Mouse (Mus musculus) bone marrow, adult 2 months (tissue): ENCODE measurements around the gene Hspb9. TPM values are rescaled to one million over a fixed set of nuclear protein-coding genes. Genes with fewer than 3 reads are reported as not detected.
A peak's percentile ranks its signal among the peaks of the same experiment; 100 is the strongest.

Experiments used
- H3K27ac ChIP-seq: fragments of 200-500 bp; 2 replicates; pipeline ENCODE4 v1.5.1; 2012; ENCODE audit warnings: low read depth, mild to moderate bottlenecking, control low read depth, inconsistent platforms, low read length; ENCODE audit not compliant: control insufficient read depth, poor library complexity, insufficient read depth
- H3K4me1 ChIP-seq: fragments of 200-500 bp; 2 replicates; pipeline ENCODE4 v1.6.1; 2011; ENCODE audit warnings: low read length; ENCODE audit not compliant: control insufficient read depth, insufficient read depth
- H3K4me3 ChIP-seq: fragments of 200-500 bp; replicated peaks from 2 replicates; pipeline ENCODE3; 2011; ENCODE audit warnings: mild to moderate bottlenecking, low read depth, low read length, control low read depth; ENCODE audit not compliant: control insufficient read depth
- CTCF ChIP-seq: fragments of 200-500 bp; IDR thresholded peaks from 2 replicates; pipeline ENCODE4 v1.5.1; 2011; ENCODE audit warnings: low read length, control low read depth; ENCODE audit not compliant: control insufficient read depth, insufficient read depth
- POLR2A ChIP-seq: fragments of 200-500 bp; IDR thresholded peaks from 2 replicates; pipeline ENCODE4 v1.6.1; 2011; ENCODE audit warnings: low read depth, mild to moderate bottlenecking, control low read depth, low read length, borderline replicate concordance; ENCODE audit not compliant: control insufficient read depth
- WGBS: fragments of 180-500 bp; shearing (Covaris S2); methylation state at CpG from one replicate; pipeline ENCODE4 v1.1.7; 2018; 5-methylcytosine and 5-hydroxymethylcytosine counted together
- polyA plus RNA-seq: library from polyadenylated mRNA; stranded (reverse); fragments of >200 nt; gene quantifications from 2 replicates; pipeline ENCODE4 v1.2.4, GENCODE M21; 2011; ENCODE audit warnings: low replicate concordance; ENCODE audit not compliant: missing spikeins, insufficient read depth, insufficient read length

Hspb9 gene
- polyA plus RNA-seq, 1 experiment = not detected

GRCm38 (mm10) chr11:100754021-100754692, 40.5 kb downstream of the Hspb9 start:
- TF ChIP-seq CTCF (no peak), POLR2A (no peak)
- WGBS = 60% methylated on average over 12 of the region's 12 CpGs
- H3K4me3 ChIP-seq = no peak overlapping the region
- H3K4me1 ChIP-seq = no peaks in the 10 kb centered on the region; the same call in 1 of the 2 replicates
- H3K27ac ChIP-seq = no peak overlapping the region

DNA sequence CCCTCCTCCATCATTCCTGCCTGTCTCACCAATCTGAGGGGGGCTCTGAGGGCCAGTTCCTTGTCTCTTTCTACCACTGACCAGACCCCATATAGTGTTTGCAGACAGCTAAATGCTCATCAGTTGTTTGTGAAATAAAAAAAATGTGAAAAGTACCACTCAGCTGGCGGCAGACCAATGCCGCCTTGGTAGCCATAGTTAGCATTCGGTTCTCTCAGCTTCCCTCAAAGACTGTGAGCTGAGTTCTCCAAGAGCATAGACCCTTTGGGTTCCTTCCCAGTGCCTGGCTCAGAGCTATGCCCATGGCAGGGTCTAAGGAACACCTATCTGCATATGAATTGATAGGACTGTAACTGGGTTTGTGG, 41.0 kb downstream of the Hspb9 start:
- WGBS = 86% methylated on average over 3 of the region's 3 CpGs
- H3K27ac ChIP-seq = no peak overlapping the region
- TF ChIP-seq CTCF (no peak), POLR2A (no peak)
- no peak overlapping the region for H3K4me3 ChIP-seq
- H3K4me1 ChIP-seq = no peaks in the 10 kb centered on the region; the same call in 1 of the 2 replicates

- WGBS = 65% methylated on average over 6 of the region's 6 CpGs
- TF ChIP-seq POLR2A (no peak), CTCF (no peak)
- H3K4me3 ChIP-seq = no peak overlapping the region
Observed at GRCm38 (mm10) chr11:100756476-100756875, 42.8 kb downstream of the Hspb9 start.

GRCm38 (mm10) chr11:100757566-100757965, 43.9 kb downstream of the Hspb9 start:
- no peak overlapping the region for H3K4me3 ChIP-seq
- H3K27ac ChIP-seq = no peak overlapping the region
- no peak for TF ChIP-seq POLR2A
- no peak for TF ChIP-seq CTCF
- 41% methylated on average over 12 of the region's 12 CpGs for WGBS
- peaks cover 1% of the 10 kb centered on the region; the same call in 1 of the 2 replicates for H3K4me1 ChIP-seq

More at GRCm38 (mm10) chr11:100756476-100756875, 42.8 kb downstream of the Hspb9 start:
- Histone ChIP-seq H3K27ac (no peak overlapping the region), H3K4me1 (no peaks in the 10 kb centered on the region)

DNA sequence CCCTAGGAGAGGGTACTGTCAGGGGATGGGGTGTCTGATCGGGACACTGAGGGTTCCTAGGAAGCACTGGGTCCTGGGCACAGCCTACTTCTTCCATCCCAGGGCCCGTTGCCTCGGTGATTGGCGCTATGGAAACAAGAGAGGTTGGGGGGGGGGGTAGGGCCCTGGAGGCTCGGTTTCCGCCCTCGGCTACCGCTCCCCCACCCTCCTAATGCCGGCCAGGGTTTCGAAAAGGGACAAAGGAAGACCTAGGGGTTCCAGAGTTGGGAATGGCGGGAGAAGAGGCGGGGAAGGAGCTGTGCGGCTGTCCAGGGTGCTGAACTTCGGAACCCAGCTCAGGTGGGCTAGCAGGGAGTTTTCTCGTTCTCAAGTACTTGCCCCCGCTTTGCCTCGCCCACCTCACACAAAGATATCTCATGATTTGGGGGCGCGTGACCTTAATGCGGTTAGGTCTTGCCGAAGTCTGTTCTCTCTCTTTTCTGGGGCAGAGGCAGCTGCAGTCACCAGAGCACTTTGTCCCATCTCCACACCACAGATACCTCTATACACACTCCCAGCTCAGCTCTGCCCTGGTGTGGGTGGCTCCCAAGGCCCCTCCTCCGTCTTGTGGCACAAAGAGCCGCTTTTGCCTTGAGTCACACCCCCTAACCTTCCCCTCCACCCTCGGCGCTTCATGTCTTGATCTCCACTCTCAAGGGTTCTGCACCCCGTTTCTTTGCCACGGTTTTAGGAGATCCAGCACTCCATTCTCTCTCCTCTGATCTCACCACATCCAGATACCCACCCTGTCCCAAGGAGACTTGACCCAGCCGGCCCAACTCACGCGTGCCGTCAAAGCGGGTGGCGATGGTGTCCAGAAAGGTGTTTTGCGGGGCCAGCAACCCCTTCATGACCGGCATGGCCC, 45.3 kb downstream of the Hspb9 start:
- 2% methylated on average over 35 of the region's 35 CpGs for WGBS
- TF ChIP-seq CTCF (no peak), POLR2A (no peak)
- no peak overlapping the region for H3K27ac ChIP-seq
- peaks cover 1% of the 10 kb centered on the region; the same call in 1 of the 2 replicates for H3K4me1 ChIP-seq
- H3K4me3 ChIP-seq = no peak overlapping the region

GRCm38 (mm10) chr11:100759611-100760233, 46.1 kb downstream of the Hspb9 start, which contains the start of gene Kcnh4:
Gene Kcnh4, minus strand, starts transcription at chr11:100759942.
- Histone ChIP-seq H3K4me3 (no peak within 1 kb of the TSS), H3K4me1 (peaks cover 1% of the 10 kb centered on the region; the same call in 1 of the 2 replicates), H3K27ac (no peak within 1 kb of the TSS)
- no peak for TF ChIP-seq POLR2A
- TF ChIP-seq CTCF = peak; percentile 8; the same call in 1 of the 2 replicates
- under 1% methylated on average over 51 of the region's 51 CpGs for WGBS

- Histone ChIP-seq H3K4me1 (peaks cover 1% of the 10 kb centered on the region; the same call in 1 of the 2 replicates), H3K4me3 (peak overlapping the region; percentile 63), H3K27ac (no peak overlapping the region; the same call in 1 of the 2 replicates)
- TF ChIP-seq POLR2A (peak; percentile 56; the same call in 1 of the 2 replicates), CTCF (peak; percentile 75)
- WGBS = under 1% methylated on average over 27 of the region's 27 CpGs
Observed at GRCm38 (mm10) chr11:100761547-100762045, 47.9 kb downstream of the Hspb9 start.

DNA sequence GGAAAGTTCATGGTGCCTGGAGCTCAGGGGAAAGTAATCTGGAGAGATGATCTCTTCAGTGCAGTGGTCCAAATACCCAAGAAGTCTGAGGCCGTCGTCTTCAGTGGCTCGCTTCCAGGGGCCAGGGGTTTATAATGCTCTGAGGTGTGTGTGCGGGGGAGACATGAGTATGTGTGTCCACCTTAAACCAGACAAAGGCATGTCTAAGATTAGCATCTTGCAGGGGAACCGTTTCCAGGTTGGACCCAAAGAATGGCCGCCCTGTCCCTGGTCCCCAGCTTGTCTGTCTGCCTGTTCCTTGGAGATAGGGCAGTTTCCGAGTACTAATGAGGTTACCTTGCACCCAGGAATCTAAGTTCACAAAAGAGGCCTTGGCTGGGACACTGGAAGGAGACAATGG, 49.2 kb downstream of the Hspb9 start, which contains the start of gene Hcrt:
TSS of gene Hcrt (minus strand) at position 101 of the 400 bp plus-strand sequence.
- Histone ChIP-seq H3K27ac (no peak within 1 kb of the TSS; the same call in 1 of the 2 replicates), H3K4me1 (peaks cover 1% of the 10 kb centered on the region; the same call in 1 of the 2 replicates), H3K4me3 (peak within 1 kb of the TSS; percentile 63)
- TF ChIP-seq POLR2A (no peak), CTCF (no peak)
- WGBS = 90% methylated on average over 7 of the region's 7 CpGs

Other genes with a start within 250 kb of the Hspb9 start
- 1.2 and 2.7 TPM in 2 replicates for gene Klhl11, start 241.1 kb upstream of the Hspb9 start, polyA plus RNA-seq
- gene Acly, start 185.8 kb upstream of the Hspb9 start, polyA plus RNA-seq = 12.8 and 31.2 TPM in 2 replicates
- gene Ttc25, start 168.2 kb upstream of the Hspb9 start, polyA plus RNA-seq = 0.35 TPM in 1 of 2 replicates, not detected in the other
- gene Cnp, start 138.9 kb upstream of the Hspb9 start, polyA plus RNA-seq = 25.0 and 35.7 TPM in 2 replicates
- 7.5 and 13.1 TPM in 2 replicates for gene Nkiras2, start 94.6 kb upstream of the Hspb9 start, polyA plus RNA-seq
- gene Dnajc7, start 93.7 kb upstream of the Hspb9 start, polyA plus RNA-seq = 603 and 838 TPM in 2 replicates
- gene Zfp385c, start 21.4 kb upstream of the Hspb9 start, polyA plus RNA-seq = not detected in 2 replicates
- 13.2 and 34.6 TPM in 2 replicates for gene Dhx58, start 9.6 kb upstream of the Hspb9 start, polyA plus RNA-seq
- gene Kat2a, start 1.4 kb upstream of the Hspb9 start, polyA plus RNA-seq = 7.6 and 16.3 TPM in 2 replicates
- gene Rab5c, start 24.4 kb downstream of the Hspb9 start, polyA plus RNA-seq = 91.8 and 126 TPM in 2 replicates
- gene Kcnh4, start 46.1 kb downstream of the Hspb9 start, polyA plus RNA-seq = not detected in 2 replicates
- not detected in 2 replicates for gene Hcrt, start 49.1 kb downstream of the Hspb9 start, polyA plus RNA-seq
- gene Ghdc, start 57.1 kb downstream of the Hspb9 start, polyA plus RNA-seq = 3.7 and 4.9 TPM in 2 replicates
- gene Stat5b, start 136.9 kb downstream of the Hspb9 start, polyA plus RNA-seq = 10.7 and 14.5 TPM in 2 replicates
- gene Stat5a, start 145.5 kb downstream of the Hspb9 start, polyA plus RNA-seq = 8.6 and 16.5 TPM in 2 replicates
- gene Stat3, start 225.7 kb downstream of the Hspb9 start, polyA plus RNA-seq = 21.4 and 60.0 TPM in 2 replicates